25 mouse cellular contexts compared by ENCODE assay signal in the genomic region with DNA sequence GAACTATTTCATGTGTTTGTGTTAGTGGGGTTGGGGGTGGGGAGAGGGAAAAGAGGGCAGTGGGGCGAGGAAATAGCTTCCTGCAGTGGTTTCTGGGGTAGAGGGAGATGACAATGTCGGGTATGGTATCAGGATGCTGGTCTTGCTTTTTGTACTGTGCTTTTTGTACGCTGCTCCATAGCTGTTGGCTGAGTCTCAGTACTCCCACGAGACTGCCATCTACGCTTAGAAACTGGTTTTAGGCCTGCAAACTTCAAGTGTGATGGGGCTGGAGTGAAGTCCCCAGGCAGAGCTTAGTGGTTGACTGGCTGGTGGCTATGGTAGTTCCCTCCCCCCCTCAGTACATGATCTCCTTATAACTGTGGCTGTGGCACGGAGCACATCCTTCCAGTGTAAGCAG. TPM values are rescaled to one million over a fixed set of nuclear protein-coding genes. Genes with fewer than 3 reads are reported as not detected.
DNase-seq lines count a peak whose midpoint lies in the region; ATAC-seq and TF ChIP-seq lines count a peak whose summit lies in the region.
"Had no signal": no experiment of that assay in that cellular context is flagged by ENCODE, and none has a peak within 500 bp of the region (broad histone marks: within the 10 kb centered on the region; RNA-seq: fewer than 3 reads in every experiment).

No protein-coding gene starts in this region.

- H3K4me1 ChIP-seq in limb, embryonic 11.5 days (ENCODE audit: control insufficient read depth, insufficient read depth, low read length), result no peaks in the 10 kb centered on the region
- H3K4me1 ChIP-seq in limb, embryonic 10.5 days, result peaks cover 13% of the 10 kb centered on the region
- H3K4me1 ChIP-seq in CH12.LX (ENCODE audit: control insufficient read depth in 1 of 2, insufficient read depth in 2 of 2), result peaks cover 0 to 28% of the 10 kb centered on the region in 2 experiments; a peak in 2 of 4 replicates
- H3K4me1 ChIP-seq: forebrain, embryonic 12.5 days; heart, embryonic 13.5 days; neural tube, embryonic 12.5 days had no signal

- TF ChIP-seq CTCF in gastrocnemius, adult 2 months (IDR thresholded peaks at IDR 0.05), result no peak
- TF ChIP-seq CTCF in CH12.LX (conservative IDR thresholded peaks at IDR 0.05 in 1 of 2, IDR thresholded peaks at IDR 0.05 in 1 of 2; ENCODE audit: low read depth in 2 of 2, low read length in 2 of 2), result no peak

- ATAC-seq in limb, embryonic 11.5 days (ENCODE audit: insufficient number of reproducible peaks, low FRiP score, low TSS enrichment, low read depth), result no peak
- ATAC-seq in neutrophil, adult 5-6 weeks (ENCODE audit: extremely low read depth, insufficient number of reproducible peaks, low FRiP score, poor library complexity, severe bottlenecking), result peak; percentile 24; the same call in 1 of the 2 replicates
- no peak for ATAC-seq in monocyte, adult 5-6 weeks (replicated peaks; ENCODE audit: insufficient number of reproducible peaks, low FRiP score, low TSS enrichment, poor library complexity, severe bottlenecking)
- ATAC-seq: inflammation-experienced regulatory T-cells, adult 6 months; Patski had no signal

- in situ Hi-C loops in CH12.LX (cut with MboI; ENCODE audit: low pct_ligation_motif_present, low pct_unique_long_range_greater_than_20kb, low sequenced_read_pairs), result no loop called here

- no peak for TF ChIP-seq EP300 in CH12.LX (IDR thresholded peaks at IDR 0.05; ENCODE audit: low read length)

- 85% methylated on average over 6 of the region's 6 CpGs for WGBS in limb, embryonic 11.5 days
- WGBS in limb, embryonic 10.5 days, result 92% methylated on average over 6 of the region's 6 CpGs

- TF ChIP-seq POLR2A in CH12.LX (IDR thresholded peaks at IDR 0.05; ENCODE audit: low read depth, low read length), result no peak

- TF ChIP-seq RAD21 in CH12.LX (IDR thresholded peaks at IDR 0.05; ENCODE audit: low read depth, low read length), result no peak

- no peak overlapping the region for H3K4me2 ChIP-seq in limb, embryonic 11.5 days (ENCODE audit: low read depth, severe bottlenecking)
- no peak overlapping the region for H3K4me2 ChIP-seq in CH12.LX (ENCODE audit: insufficient read depth, low read depth, poor library complexity, severe bottlenecking)
- H3K4me2 ChIP-seq: forebrain, embryonic 12.5 days; heart, embryonic 13.5 days; neural tube, embryonic 12.5 days had no signal

- H3K4me3 ChIP-seq in gastrocnemius, adult 2 months, result no peak overlapping the region
- H3K4me3 ChIP-seq in limb, embryonic 11.5 days (ENCODE audit: low read depth, low read length), result no peak overlapping the region
- no peak overlapping the region for H3K4me3 ChIP-seq in limb, embryonic 10.5 days
- H3K4me3 ChIP-seq in CH12.LX (replicated peaks in 1 of 3; ENCODE audit: low read depth in 2 of 3, low read length in 2 of 3, poor library complexity in 1 of 3), result no peak overlapping the region
- H3K4me3 ChIP-seq: erythroblast, embryonic 14.5 days; forebrain, embryonic 12.5 days; heart, embryonic 13.5 days; neural tube, embryonic 12.5 days had no signal

- 0 out of 2 replicates have a peak, but pooled peaks cover 2% of the 10 kb centered on the region for H3K9me3 ChIP-seq in limb, embryonic 11.5 days (ENCODE audit: control insufficient read depth, low read length)
- no peaks in the 10 kb centered on the region for H3K9me3 ChIP-seq in limb, embryonic 10.5 days (replicated peaks)
- peaks cover 9% of the 10 kb centered on the region for H3K9me3 ChIP-seq in CH12.LX (replicated peaks; ENCODE audit: low read length)
- H3K9me3 ChIP-seq: forebrain, embryonic 12.5 days; G1E; neural tube, embryonic 12.5 days had no signal

- intact Hi-C loops in gastrocnemius, adult 2 months (cut with DNase I), result no loop called here

- H3K27me3 ChIP-seq in limb, embryonic 11.5 days (ENCODE audit: control insufficient read depth, insufficient read depth, low read length), result no peaks in the 10 kb centered on the region
- no peaks in the 10 kb centered on the region for H3K27me3 ChIP-seq in limb, embryonic 10.5 days (ENCODE audit: low read depth, poor library complexity, severe bottlenecking)
- no peaks in the 10 kb centered on the region for H3K27me3 ChIP-seq in CH12.LX (replicated peaks)
- H3K27me3 ChIP-seq: forebrain, embryonic 12.5 days; heart, embryonic 13.5 days; neural tube, embryonic 12.5 days; Patski had no signal

- no peaks in the 10 kb centered on the region for H3K36me3 ChIP-seq in limb, embryonic 11.5 days (ENCODE audit: control insufficient read depth, insufficient read depth, low read length)
- peaks cover 36% of the 10 kb centered on the region for H3K36me3 ChIP-seq in limb, embryonic 10.5 days
- peaks cover 0 to 8% of the 10 kb centered on the region in 2 experiments for H3K36me3 ChIP-seq in CH12.LX (replicated peaks in 1 of 2; ENCODE audit: control insufficient read depth in 1 of 2, insufficient read depth in 1 of 2, low read length in 1 of 2)

- H3K79me2 ChIP-seq in CH12.LX (replicated peaks; ENCODE audit: control insufficient read depth, extremely low read depth, insufficient read depth, poor library complexity, severe bottlenecking), result no peaks in the 10 kb centered on the region

- dilution Hi-C loops in CH12.LX (cut with MboI; ENCODE audit: extremely low pct_ligation_motif_present, extremely low pct_unique_long_range_greater_than_20kb, low sequenced_read_pairs), result no loop called here

- H3K9ac ChIP-seq in limb, embryonic 11.5 days (ENCODE audit: low read length), result no peak overlapping the region
- no peak overlapping the region for H3K9ac ChIP-seq in CH12.LX (ENCODE audit: insufficient read depth, low read depth)
- H3K9ac ChIP-seq: forebrain, embryonic 12.5 days; heart, embryonic 13.5 days; neural tube, embryonic 12.5 days had no signal

- no peak for DNase-seq in gastrocnemius, adult 2 months
- DNase-seq in gastrocnemius, adult 18-20 months (ENCODE audit: low spot score), result no peak
- DNase-seq in limb, embryonic 11.5 days (ENCODE audit: low spot score), result no peak
- DNase-seq in limb, embryonic 10.5 days (ENCODE audit: low spot score), result no peak
- peak; percentile 48 for DNase-seq in CH12.LX (ENCODE audit: extremely low read depth)
- DNase-seq: adrenal gland, postnatal 36 days; cerebellum, adult 11 months; cerebellum, postnatal 10 days; gastrocnemius, postnatal 25 days; heart, adult 18-20 months; heart, postnatal 14 days; kidney, adult 18-20 months; left cerebral cortex, postnatal 4 days; lung, postnatal 14 days; midbrain, embryonic 14.5 days had no signal

- H3K27ac ChIP-seq in gastrocnemius, adult 2 months, result peak overlapping the region; percentile 31
- peak overlapping the region; percentile 3; the same call in 1 of the 2 replicates for H3K27ac ChIP-seq in limb, embryonic 11.5 days (replicated peaks; ENCODE audit: low read depth, low read length)
- no peak overlapping the region for H3K27ac ChIP-seq in limb, embryonic 10.5 days
- H3K27ac ChIP-seq in CH12.LX (ENCODE audit: insufficient read depth, low read depth), result no peak overlapping the region
- H3K27ac ChIP-seq: forebrain, embryonic 12.5 days; heart, embryonic 13.5 days; kidney, postnatal 0 days; neural tube, embryonic 12.5 days had no signal

TF ChIP-seq in CH12.LX, 34 proteins besides CTCF, POLR2A, EP300 and RAD21:
- TF ChIP-seq ZKSCAN1 (IDR thresholded peaks at IDR 0.05; ENCODE audit: borderline replicate concordance, low read depth, low read length) (no peak), NRF1 (IDR thresholded peaks at IDR 0.05; ENCODE audit: low read depth, low read length) (no peak)

RNA-seq across cellular contexts. Expression of a gene that starts 8.6 kb away (rescaled TPM):
- under 1 TPM in 1 of 2 experiments, not detected in 1; 0.23 TPM for total RNA-seq in gastrocnemius, adult 2 months (2021)
- total RNA-seq in gastrocnemius, adult 18-20 months (2021), result not detected
- polyA plus RNA-seq in limb, embryonic 11.5 days (2014; fragmentation: Nextera tagmentation; extraction: Ambion mirVana), result 3.9 and 4.4 TPM in 2 replicates
- 0.75 and 2.0 TPM in 2 replicates for polyA plus RNA-seq in limb, embryonic 10.5 days (2016; fragmentation: Nextera tagmentation; extraction: Ambion mirVana)
- total RNA-seq in CH12.LX (2012; rRNA removed), result 0.21 and 0.25 TPM in 2 replicates
- total RNA-seq in CH12.LX (2014; rRNA removed), result 0.30 TPM in 1 of 2 replicates, not detected in the other
- 0.25 TPM in 1 of 2 replicates, not detected in the other for polyA plus RNA-seq in CH12.LX (2012; ENCODE audit: insufficient read length, low read depth)
- total RNA-seq in neutrophil, adult 5-6 weeks (2017), result 0.35 TPM in 1 of 2 replicates, not detected in the other
- 2.0 TPM in 1 of 3 replicates, not detected in the others for total RNA-seq in monocyte, adult 5-6 weeks (2017)
- total RNA-seq: gastrocnemius, postnatal 25 days had no signal
- polyA plus RNA-seq: erythroblast, embryonic 14.5 days; G1E had no signal

Comparison
In these comparisons a context has a peak if more than half of its experiments do, and no peak if none do; other contexts are left out.
1. H3K27ac ChIP-seq: peak in gastrocnemius, adult 2 months (single experiment) and limb, embryonic 11.5 days (single experiment); none in limb, embryonic 10.5 days (single experiment) and CH12.LX (single experiment).